Mouse (Mus musculus): ENCODE measurements around the gene Zbtb25.

Zbtb25 gene

DNA sequence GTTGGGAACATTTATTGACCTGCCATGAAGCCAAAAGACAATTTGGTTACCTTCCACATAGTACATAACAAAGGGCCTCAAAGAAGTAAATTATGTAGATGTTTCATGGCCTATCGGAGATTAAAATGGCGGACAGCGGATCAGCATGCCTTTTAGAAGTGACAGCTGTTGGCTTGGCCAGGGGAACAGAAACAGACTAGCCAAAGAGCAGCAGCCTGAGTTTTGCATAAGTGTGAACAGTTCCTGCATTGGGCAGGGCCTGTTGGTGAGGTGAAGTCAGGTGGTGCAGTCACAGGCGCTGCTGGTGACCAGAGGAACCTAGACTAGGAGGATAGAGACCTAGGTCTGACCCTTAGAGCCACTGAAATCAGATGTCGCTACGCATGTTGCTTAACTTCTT is 7.7 kb upstream of the Zbtb25 start:
- peak; percentile 63 for DNase-seq (ENCODE audit: low read depth, low spot score)

GRCm38 (mm10) chr12:76376649-76377048 is 7.2 kb upstream of the Zbtb25 start:
- peak; percentile 85 for DNase-seq (ENCODE audit: low read depth, low spot score)

- no peak for DNase-seq (ENCODE audit: low read depth, low spot score)
These were observed 6.1 kb upstream of the Zbtb25 start for GRCm38 (mm10) chr12:76375506-76375905.

DNA sequence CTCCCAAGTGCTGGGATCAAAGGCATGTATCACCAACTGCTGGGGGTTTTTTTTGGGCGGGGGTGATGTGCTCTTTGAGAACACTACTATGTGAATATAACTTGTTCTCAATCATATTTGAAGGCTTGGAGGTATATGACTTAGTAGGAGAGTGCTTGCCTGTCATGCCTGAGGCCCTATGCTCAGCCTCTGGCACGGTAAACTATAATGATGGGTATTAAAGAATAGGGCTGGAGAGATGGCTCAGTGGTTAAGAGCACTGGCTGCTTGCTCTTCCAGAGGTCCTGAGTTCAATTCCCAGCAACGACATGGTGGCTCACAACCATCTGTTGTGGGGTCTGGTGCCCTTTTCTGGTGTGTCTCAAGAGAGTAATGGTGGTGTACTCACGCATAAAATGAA is 5.5 kb upstream of the Zbtb25 start:
- no peak for DNase-seq (ENCODE audit: low read depth, low spot score)

GRCm38 (mm10) chr12:76373991-76374390 is 4.6 kb upstream of the Zbtb25 start:
- no peak for DNase-seq (ENCODE audit: low read depth, low spot score)

- DNase-seq (ENCODE audit: low read depth, low spot score) = peak; percentile 83
These were observed 3.7 kb upstream of the Zbtb25 start for GRCm38 (mm10) chr12:76372881-76373818.

DNA sequence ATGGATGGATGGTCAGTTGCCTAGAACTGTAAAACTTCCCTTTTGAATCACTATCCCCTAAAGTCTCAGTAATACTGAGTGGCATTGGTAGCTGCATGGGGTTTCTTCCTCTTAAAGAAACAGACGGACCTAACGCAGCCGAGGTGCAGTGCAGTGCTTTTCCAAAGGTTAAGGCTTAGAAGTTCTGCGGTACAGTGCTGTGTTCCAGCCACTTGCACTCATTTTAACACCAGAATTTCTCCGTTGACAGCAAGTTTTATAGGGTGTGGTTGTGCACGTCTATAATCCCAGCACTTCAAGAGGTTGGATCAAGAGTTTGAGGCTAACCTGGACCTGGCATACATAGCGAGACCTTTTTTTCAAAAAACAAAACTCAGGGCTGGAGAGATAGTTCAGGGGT is 2.6 kb upstream of the Zbtb25 start:
- DNase-seq (ENCODE audit: low read depth, low spot score) = no peak

DNA sequence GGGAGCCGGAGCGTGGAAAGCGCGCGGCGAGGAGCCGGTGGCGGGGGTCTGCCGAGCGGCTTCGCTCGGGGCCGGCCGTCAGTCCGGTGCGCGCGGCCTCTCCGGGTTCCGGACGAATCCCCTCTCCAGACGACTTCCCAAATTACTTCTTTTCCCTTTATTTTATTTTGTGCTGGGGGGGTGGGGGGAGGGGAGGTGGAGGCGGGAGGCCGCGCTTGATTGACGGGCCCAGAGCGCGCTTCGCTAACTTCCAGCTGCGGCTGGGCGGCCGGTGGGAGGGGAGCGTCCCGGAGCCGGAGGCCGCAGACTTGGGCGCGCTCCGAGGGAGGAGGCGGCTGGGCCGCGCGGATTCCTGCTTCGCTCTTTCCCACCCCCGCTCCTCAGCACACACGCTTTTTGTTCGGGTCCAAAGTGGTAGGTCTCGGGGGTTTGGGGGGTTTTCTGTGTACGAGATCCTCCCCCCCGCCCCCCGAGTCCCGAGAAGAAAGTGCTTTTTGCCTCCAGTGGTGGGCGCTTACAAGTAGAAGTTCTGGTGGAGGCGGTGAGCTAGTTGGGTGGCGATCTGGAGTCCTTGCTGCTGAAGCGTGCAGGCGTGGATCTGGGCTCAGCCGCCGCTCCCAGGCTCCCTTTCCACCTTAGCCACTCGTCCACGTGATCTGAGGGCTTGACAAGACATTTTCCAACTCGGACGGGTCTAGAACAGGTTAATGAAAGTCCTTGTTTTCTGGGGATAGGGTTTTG is 1.6 kb upstream of the Zbtb25 start:
- peak; percentile 85 for DNase-seq (ENCODE audit: low read depth, low spot score)

DNA sequence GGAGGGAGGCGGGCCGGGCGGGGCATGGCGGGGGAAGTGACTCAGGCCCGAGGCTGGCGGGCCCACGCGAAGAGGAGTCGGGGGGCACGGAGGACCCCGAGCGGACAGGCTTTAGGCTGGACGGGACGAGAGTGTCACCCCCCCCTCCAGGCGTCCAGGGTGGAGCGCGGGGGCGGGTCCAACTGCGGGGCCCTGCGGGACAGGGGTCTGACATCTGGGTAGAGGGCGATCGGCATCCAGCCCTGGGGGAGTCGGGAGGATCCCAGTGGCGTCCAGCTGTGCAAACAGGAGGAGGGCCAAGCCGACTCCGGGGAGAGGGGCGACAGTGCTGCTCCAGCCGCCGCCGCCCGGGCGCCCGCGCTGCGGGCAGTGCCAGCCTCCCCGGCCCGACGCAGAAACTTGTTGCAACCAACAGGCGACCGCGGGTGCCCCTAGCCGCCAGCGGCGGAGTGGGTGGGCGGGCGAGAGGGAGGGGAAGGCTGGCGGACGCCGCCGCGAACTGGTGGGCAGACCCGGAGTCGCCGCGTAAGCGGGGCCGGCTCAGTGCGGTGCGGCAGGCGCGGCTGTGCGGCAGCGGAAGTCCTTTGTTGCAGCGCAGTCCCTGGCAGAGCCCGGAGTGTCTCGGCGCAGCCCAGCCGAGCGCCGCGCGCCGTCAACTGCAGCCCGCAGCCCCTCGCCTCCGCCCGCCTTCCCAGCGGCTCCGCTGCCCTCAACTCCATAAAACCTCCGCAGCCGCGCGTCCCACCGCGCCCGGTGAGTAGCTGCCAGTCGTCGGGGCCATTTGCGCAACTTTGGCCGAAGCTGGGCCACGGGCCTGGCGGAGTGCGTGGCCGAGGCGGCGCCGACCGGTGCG is 802 bp upstream of the Zbtb25 start, which contains the start of gene Zbtb1:
Gene Zbtb1, plus strand, starts transcription at position 289 of the 853 bp plus-strand sequence.
- DNase-seq (ENCODE audit: low read depth, low spot score) = peak; percentile 76

DNA sequence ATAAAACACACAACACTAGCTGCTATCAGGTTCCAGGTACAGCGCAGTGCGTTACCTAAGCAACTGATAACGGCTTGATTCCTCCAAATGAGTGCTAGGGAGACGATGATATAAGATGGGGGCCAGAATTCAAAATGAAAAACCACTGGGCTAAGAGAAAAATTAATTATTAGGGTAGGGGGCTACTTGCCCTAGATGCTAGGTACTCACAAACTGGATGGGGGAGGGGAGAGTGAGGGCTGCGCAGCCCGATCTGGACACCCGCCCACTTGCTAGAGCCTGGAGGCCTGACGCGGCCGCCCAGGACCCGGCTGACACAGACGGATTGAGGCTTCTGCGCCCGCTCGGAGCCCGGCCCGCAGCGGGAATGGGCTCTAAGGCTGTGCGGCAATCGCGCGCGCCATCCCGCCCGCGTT is 604 bp downstream of the Zbtb25 start:
- peak; percentile 71 for DNase-seq (ENCODE audit: low read depth, low spot score)

- no peak for DNase-seq (ENCODE audit: low read depth, low spot score)
These were observed 1.1 kb downstream of the Zbtb25 start for GRCm38 (mm10) chr12:76368201-76368789.

DNA sequence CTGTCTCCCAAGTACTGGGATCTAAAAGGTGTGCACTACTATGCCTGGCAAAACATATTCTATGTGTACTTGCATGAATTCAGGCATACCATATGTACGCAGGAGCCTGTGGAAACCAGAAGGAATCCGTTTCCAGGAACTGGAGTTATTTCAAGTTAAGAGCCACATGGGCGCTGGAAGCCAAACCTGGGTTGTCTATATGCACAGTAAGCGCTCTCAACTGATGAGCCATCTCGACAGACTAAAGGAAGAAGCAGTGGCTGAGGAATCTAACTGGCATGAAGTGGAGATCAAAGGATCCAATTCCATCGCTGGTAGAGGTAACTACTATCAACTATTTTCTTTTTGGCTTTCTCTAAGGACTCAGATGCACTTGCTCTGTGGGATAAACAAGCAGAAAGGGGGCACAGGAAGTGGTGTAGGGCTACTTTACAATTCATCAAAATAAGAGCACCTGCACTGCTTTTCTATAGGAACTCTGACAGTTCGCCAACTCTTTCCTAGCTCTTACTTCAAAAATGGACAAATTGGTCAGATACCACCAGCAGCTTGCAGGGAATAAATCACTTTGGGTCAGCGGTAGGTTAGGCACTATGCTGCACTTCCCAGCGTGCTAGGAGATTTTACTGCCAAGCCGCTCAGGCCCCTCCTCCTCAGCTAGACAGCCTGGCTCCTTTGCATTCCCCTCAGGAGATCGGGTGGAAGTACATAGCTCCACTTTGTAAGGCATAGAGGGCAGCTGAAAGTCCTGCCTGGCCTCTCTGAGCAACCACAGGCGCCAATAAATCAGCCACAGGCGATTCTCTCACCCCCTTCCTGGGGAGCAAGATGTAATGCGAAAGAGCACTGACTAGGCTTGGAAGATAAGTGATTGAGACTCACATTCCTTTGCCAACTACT is 2.1 kb downstream of the Zbtb25 start:
- DNase-seq (ENCODE audit: low read depth, low spot score) = peak; percentile 57

GRCm38 (mm10) chr12:76366276-76366675 is 3.1 kb downstream of the Zbtb25 start:
- DNase-seq (ENCODE audit: low read depth, low spot score) = no peak

- DNase-seq (ENCODE audit: low read depth, low spot score) = no peak
These were observed 7.1 kb downstream of the Zbtb25 start for GRCm38 (mm10) chr12:76362303-76362676.

DNA sequence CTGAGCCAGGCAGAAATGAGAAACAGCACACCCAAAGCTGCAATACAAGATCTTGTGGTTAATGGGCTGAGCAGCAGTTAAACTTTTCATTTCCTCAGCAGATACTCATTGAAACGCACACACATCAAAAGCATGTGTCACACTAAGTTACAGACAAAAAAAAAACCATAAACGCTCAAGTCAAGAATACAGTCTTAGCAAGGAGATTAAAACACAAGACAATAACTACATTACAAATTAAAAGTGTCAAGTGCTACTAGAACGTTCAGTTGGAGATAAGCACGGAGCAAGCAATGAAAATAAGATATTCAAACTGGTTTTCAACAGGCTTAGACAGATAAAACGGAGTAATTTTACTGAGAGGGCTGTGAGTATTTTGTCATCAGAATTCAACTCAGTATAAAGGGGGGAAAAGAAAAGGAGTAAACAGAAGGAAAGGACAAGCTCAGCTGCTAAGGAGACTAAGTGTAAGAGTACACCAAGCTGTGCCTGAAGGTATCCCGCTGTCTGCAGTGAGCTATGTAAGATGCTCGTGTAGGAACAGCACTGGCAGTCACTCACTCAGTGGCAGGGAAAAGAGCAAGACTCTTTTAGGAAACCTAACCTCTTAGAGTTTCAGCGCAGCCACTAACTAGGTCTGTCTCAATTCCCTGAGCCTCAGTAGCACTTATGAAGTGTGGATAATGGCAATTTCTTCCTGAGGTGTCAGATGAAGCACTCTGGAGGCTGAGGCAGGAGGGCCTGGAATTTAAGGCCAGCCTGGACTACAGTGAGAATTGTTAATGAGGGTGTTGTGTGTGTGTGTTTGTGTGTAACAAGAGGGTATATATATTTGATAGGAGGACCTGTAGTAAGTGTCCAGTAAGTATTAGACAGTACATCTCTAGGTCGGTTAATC is 7.7 kb downstream of the Zbtb25 start:
- DNase-seq (ENCODE audit: low read depth, low spot score) = no peak

- DNase-seq (ENCODE audit: low read depth, low spot score) = no peak
These were observed 8.5 kb downstream of the Zbtb25 start for GRCm38 (mm10) chr12:76360868-76361267.

DNA sequence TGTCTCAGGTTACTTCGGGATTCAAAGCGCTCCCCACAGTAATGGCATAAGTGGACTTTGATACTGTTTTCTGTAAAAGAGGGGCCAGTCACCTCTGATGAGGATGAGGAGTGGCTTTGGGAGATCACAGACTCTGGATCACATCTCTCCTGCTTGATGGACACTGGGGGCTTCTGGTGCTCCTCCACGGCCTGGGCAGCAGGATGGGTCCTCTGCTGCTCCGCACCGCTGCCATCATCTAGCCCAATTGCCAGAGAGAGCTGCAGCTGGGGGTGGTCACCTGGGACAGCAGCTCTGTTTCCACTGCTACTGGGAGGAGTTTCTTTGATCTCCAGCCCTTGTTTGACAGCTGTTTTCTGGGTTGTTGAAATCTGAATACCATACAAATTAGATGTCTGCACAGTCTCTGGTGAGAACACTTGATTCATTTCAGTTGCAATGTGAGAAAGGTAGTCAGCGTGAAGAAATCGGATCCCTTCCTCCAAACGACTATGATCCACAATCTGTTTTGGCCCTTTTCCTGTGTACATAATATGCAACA is 19.7 kb downstream of the Zbtb25 start:
- no peak for DNase-seq (ENCODE audit: low read depth, low spot score)

GRCm38 (mm10) chr12:76345759-76346455 is 23.5 kb downstream of the Zbtb25 start:
- no peak for DNase-seq (ENCODE audit: low read depth, low spot score)

Measured in R1 (cell line).